Mouse (Mus musculus) G1E (cell line): ENCODE results near the gene Sox5.

ENCODE experiments used
- CTCF ChIP-seq: IDR thresholded peaks from 2 replicates; pipeline ENCODE4 v1.5.1; 2012; ENCODE audit warnings: low read depth, low read length, inconsistent platforms, mixed read lengths
- GATA1 ChIP-seq: IDR thresholded peaks from 2 replicates; pipeline ENCODE4 v1.6.1; 2012; ENCODE audit warnings: borderline replicate concordance, low read length, inconsistent platforms, mixed read lengths
- GATA2 ChIP-seq: IDR thresholded peaks from 2 replicates; pipeline ENCODE4 v1.6.1; 2012; ENCODE audit warnings: low read depth, low read length, inconsistent platforms, borderline replicate concordance
- POLR2AphosphoS5 ChIP-seq: IDR thresholded peaks from 2 replicates; pipeline ENCODE4 v1.6.1; 2012; ENCODE audit warnings: low read depth, low read length, inconsistent platforms; ENCODE audit not compliant: insufficient replicate concordance
- TAL1 ChIP-seq: conservative IDR thresholded peaks from 2 replicates; pipeline ENCODE4 v1.6.1; 2012; ENCODE audit warnings: low read depth, low read length, inconsistent platforms, mixed read lengths

GRCm38 (mm10) chr6:144111561-144111960 lies 670.2 kb downstream of the Sox5 start:
- TF ChIP-seq GATA1 (no peak), TAL1 (no peak), CTCF (no peak), POLR2AphosphoS5 (no peak), GATA2 (no peak)
